Mouse (Mus musculus): ENCODE results near the gene Cpsf2. TPM values are rescaled to one million over a fixed set of nuclear protein-coding genes. Genes with fewer than 3 reads are reported as not detected.
"Not testable (repeated sequence)": the region's sequence is repeated elsewhere in the genome, so short reads cannot be mapped to it uniquely, and the experiment has no call there.

Cpsf2 gene
- polyA plus RNA-seq, 1 experiment: 0.41 TPM

- H3K4me1 ChIP-seq (ENCODE audit: control insufficient read depth): peaks cover 27% of the 10 kb centered on the region
- no peaks in the 10 kb centered on the region for H3K27me3 ChIP-seq (ENCODE audit: control insufficient read depth)
- H3K4me3 ChIP-seq (replicated peaks): peak within 1 kb of the TSS; percentile 95
- TF ChIP-seq TAL1 (IDR thresholded peaks at IDR 0.05; ENCODE audit: low read length): no peak
- TF ChIP-seq GATA1 (IDR thresholded peaks at IDR 0.05; ENCODE audit: low read length): no peak
- H3K9me3 ChIP-seq (ENCODE audit: control insufficient read depth, low read length): no peaks in the 10 kb centered on the region
- peaks cover 3% of the 10 kb centered on the region; the same call in 1 of the 2 replicates for H3K36me3 ChIP-seq (ENCODE audit: control insufficient read depth)
These were observed 17.7 kb upstream of the Cpsf2 start, which contains the start of gene Atxn3 for GRCm38 (mm10) chr12:101957942-101958544. Gene Atxn3 (minus strand): TSS chr12:101958246.

DNA sequence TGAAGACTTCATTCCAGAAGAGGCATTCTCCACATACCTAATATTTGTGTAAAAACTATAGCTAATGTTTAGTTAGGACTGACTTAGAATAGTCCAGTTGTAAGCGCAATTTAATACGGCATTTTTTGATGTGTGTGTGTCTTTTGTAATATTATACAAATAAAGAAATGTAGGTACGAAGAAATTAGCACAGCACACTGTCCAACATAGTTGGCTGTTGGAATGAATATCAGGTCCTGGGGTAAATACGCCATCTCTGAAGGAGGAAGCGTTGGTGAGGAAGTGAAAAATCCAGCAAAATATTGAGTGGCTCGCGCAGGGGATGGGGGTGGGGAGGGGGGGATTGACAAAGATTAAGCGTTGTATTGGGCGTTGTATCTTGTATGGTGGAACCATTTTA is 17.2 kb upstream of the Cpsf2 start:
- Histone ChIP-seq H3K4me3 (replicated peaks) (peak overlapping the region; percentile 95), H3K9me3 (ENCODE audit: control insufficient read depth, low read length) (no peaks in the 10 kb centered on the region), H3K4me1 (ENCODE audit: control insufficient read depth) (peaks cover 30% of the 10 kb centered on the region), H3K27me3 (ENCODE audit: control insufficient read depth) (no peaks in the 10 kb centered on the region), H3K36me3 (ENCODE audit: control insufficient read depth) (peaks cover 3% of the 10 kb centered on the region; the same call in 1 of the 2 replicates)
- TF ChIP-seq GATA1 (IDR thresholded peaks at IDR 0.05; ENCODE audit: low read length): no peak
- no peak for TF ChIP-seq TAL1 (IDR thresholded peaks at IDR 0.05; ENCODE audit: low read length)

- H3K9me3 ChIP-seq (ENCODE audit: control insufficient read depth, low read length); H3K36me3 ChIP-seq (ENCODE audit: control insufficient read depth); H3K27me3 ChIP-seq (ENCODE audit: control insufficient read depth): not testable (repeated sequence)
- H3K4me1 ChIP-seq (ENCODE audit: control insufficient read depth): peaks cover 30% of the 10 kb centered on the region
- peak overlapping the region; percentile 95 for H3K4me3 ChIP-seq (replicated peaks)
These were observed 16.6 kb upstream of the Cpsf2 start for GRCm38 (mm10) chr12:101958960-101959780.

DNA sequence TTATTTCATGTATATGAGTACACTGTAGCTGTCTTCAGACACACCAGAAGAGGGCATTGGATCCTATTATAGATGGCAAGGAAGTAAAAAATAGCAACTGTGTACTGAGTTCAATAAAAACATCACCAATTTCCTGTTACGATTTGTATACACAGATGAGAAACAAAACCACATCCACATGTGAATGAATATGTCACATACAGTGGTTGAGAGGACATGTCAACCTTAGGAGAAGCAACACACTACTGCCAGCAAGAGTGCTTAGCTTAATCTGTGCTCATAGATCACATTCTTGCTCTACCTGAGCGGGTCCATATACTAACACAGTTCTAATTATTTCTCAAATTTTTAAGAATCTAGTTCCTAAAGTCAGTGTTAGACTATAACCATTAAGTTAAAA is 4.5 kb upstream of the Cpsf2 start:
- Histone ChIP-seq H3K27me3 (ENCODE audit: control insufficient read depth) (no peaks in the 10 kb centered on the region), H3K4me1 (ENCODE audit: control insufficient read depth) (peaks cover 29% of the 10 kb centered on the region), H3K36me3 (ENCODE audit: control insufficient read depth) (peaks cover 66% of the 10 kb centered on the region), H3K9me3 (ENCODE audit: control insufficient read depth, low read length) (no peaks in the 10 kb centered on the region), H3K4me3 (replicated peaks) (no peak overlapping the region)
- TF ChIP-seq GATA1 (IDR thresholded peaks at IDR 0.05; ENCODE audit: low read length) (no peak), TAL1 (IDR thresholded peaks at IDR 0.05; ENCODE audit: low read length) (no peak)

DNA sequence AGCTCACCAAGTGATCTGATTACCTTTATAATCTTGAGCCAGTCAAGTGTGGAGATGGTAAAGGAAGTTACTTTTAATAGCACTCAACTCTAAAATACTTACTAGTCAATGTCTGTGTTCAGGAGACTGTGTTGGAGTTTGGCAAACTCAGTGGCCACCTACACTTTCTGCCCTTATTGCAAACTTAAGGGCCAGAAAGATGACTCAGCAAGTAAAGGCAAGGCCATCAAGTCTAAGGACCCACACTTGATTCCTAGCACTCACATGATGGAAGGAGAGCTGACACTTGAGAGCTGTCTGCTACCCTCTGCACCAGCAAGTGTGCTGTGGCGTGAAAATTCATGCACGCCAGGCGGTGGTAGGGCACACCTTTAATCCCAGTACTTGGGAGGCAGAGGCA is 3.6 kb upstream of the Cpsf2 start:
- Histone ChIP-seq H3K4me3 (replicated peaks) (no peak overlapping the region), H3K9me3 (ENCODE audit: control insufficient read depth, low read length) (no peaks in the 10 kb centered on the region), H3K27me3 (ENCODE audit: control insufficient read depth) (no peaks in the 10 kb centered on the region), H3K36me3 (ENCODE audit: control insufficient read depth) (peaks cover 56% of the 10 kb centered on the region), H3K4me1 (ENCODE audit: control insufficient read depth) (peaks cover 37% of the 10 kb centered on the region)
- TF ChIP-seq GATA1 (IDR thresholded peaks at IDR 0.05; ENCODE audit: low read length) (no peak), TAL1 (IDR thresholded peaks at IDR 0.05; ENCODE audit: low read length) (no peak)

- peak overlapping the region; percentile 100 for H3K4me3 ChIP-seq (replicated peaks)
- H3K36me3 ChIP-seq (ENCODE audit: control insufficient read depth): peaks cover 53% of the 10 kb centered on the region
- no peak for TF ChIP-seq GATA1 (IDR thresholded peaks at IDR 0.05; ENCODE audit: low read length)
- TF ChIP-seq TAL1 (IDR thresholded peaks at IDR 0.05; ENCODE audit: low read length): no peak
- H3K27me3 ChIP-seq (ENCODE audit: control insufficient read depth): no peaks in the 10 kb centered on the region
- peaks cover 61% of the 10 kb centered on the region for H3K4me1 ChIP-seq (ENCODE audit: control insufficient read depth)
- no peaks in the 10 kb centered on the region for H3K9me3 ChIP-seq (ENCODE audit: control insufficient read depth, low read length)
These were observed 1.2 kb upstream of the Cpsf2 start for GRCm38 (mm10) chr12:101974571-101974970.

GRCm38 (mm10) chr12:101975167-101975600 is 604 bp upstream of the Cpsf2 start:
- no peak for TF ChIP-seq TAL1 (IDR thresholded peaks at IDR 0.05; ENCODE audit: low read length)
- TF ChIP-seq GATA1 (IDR thresholded peaks at IDR 0.05; ENCODE audit: low read length): no peak
- H3K4me3 ChIP-seq (replicated peaks): peak overlapping the region; percentile 100
- peaks cover 67% of the 10 kb centered on the region for H3K4me1 ChIP-seq (ENCODE audit: control insufficient read depth)
- H3K9me3 ChIP-seq (ENCODE audit: control insufficient read depth, low read length): no peaks in the 10 kb centered on the region
- peaks cover 53% of the 10 kb centered on the region for H3K36me3 ChIP-seq (ENCODE audit: control insufficient read depth)
- no peaks in the 10 kb centered on the region for H3K27me3 ChIP-seq (ENCODE audit: control insufficient read depth)

DNA sequence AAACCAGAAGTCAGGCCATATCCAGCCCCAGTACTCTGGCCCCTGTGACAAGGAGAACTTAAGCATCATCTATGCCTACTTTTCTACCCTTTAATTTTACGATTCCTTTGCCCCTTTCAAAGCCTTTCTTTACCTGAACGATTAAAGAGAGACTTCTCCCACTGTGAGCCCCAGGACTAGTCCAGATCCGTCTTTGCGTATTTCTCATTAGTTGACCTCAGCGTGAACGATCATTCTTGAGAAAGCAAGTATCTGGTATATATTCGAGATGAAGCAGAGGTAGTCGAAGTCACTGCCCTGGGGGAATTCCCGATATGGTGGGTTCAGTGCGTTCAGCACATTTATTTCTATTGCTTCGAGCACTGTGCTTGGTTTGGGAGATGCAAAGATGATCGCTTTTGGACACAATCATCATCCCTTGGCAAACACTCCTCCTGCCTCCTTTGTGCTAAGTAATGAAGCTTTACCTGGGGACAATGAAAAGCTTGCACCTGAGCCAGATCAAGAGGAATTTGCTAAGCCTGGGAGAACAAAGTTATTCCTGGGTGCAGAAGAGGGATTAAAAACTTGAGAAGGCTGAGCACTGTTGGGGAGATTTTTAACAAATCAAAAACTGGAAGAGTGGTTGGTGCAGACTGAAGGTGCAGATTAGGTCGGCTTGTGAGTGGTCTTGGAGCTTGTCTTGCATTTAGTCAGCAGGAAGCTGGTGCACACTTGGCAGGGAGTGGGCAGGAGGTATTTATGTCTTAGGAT is 1.0 kb downstream of the Cpsf2 start:
- Histone ChIP-seq H3K27me3 (ENCODE audit: control insufficient read depth) (no peaks in the 10 kb centered on the region), H3K4me1 (ENCODE audit: control insufficient read depth) (peaks cover 74% of the 10 kb centered on the region), H3K4me3 (replicated peaks) (peak overlapping the region; percentile 100), H3K9me3 (ENCODE audit: control insufficient read depth, low read length) (no peaks in the 10 kb centered on the region), H3K36me3 (ENCODE audit: control insufficient read depth) (peaks cover 54% of the 10 kb centered on the region)
- TF ChIP-seq TAL1 (IDR thresholded peaks at IDR 0.05; ENCODE audit: low read length) (no peak), GATA1 (IDR thresholded peaks at IDR 0.05; ENCODE audit: low read length) (no peak)

GRCm38 (mm10) chr12:101977404-101977915 is 1.7 kb downstream of the Cpsf2 start:
- no peak for TF ChIP-seq TAL1 (IDR thresholded peaks at IDR 0.05; ENCODE audit: low read length)
- no peak for TF ChIP-seq GATA1 (IDR thresholded peaks at IDR 0.05; ENCODE audit: low read length)
- H3K9me3 ChIP-seq (ENCODE audit: control insufficient read depth, low read length): no peaks in the 10 kb centered on the region
- H3K4me3 ChIP-seq (replicated peaks): peak overlapping the region; percentile 100
- peaks cover 68% of the 10 kb centered on the region for H3K4me1 ChIP-seq (ENCODE audit: control insufficient read depth)
- no peaks in the 10 kb centered on the region for H3K27me3 ChIP-seq (ENCODE audit: control insufficient read depth)
- H3K36me3 ChIP-seq (ENCODE audit: control insufficient read depth): peaks cover 53% of the 10 kb centered on the region

Measured in erythroblast, embryonic 14.5 days (primary cell).